In genomic region chr9:124312171-124313142, GRCm38 (mm10) we compare ENCODE assay signal across 8 mouse cellular contexts. TPM values are rescaled to one million over a fixed set of nuclear protein-coding genes. Genes with fewer than 3 reads are reported as not detected.
DNase-seq lines count a peak whose midpoint lies in the region; ATAC-seq and TF ChIP-seq lines count a peak whose summit lies in the region.

Gene 2010315B03Rik (minus strand): TSS chr9:124312696.

- peak; percentile 87 for TF ChIP-seq POLR2A in CH12.LX (IDR thresholded peaks at IDR 0.05; ENCODE audit: low read depth, low read length)

- DNase-seq in CH12.LX (ENCODE audit: extremely low read depth), result peak; percentile 90
- peak; percentile 72 for DNase-seq in c-Kit-positive CD71-positive TER-119-negative erythroid progenitor cells, embryonic 14.5 days (ENCODE audit: low read depth)
- DNase-seq in forebrain, embryonic 11.5 days (ENCODE audit: low spot score), result peak; percentile 83
- DNase-seq in kidney, postnatal 36 days, result peak; percentile 90 to 95
- DNase-seq in telencephalon, adult 2 months (ENCODE audit: low read depth, low spot score), result peak; percentile 94

- TF ChIP-seq RAD21 in CH12.LX (IDR thresholded peaks at IDR 0.05; ENCODE audit: low read depth, low read length), result no peak

- in situ Hi-C loops in CH12.LX (cut with MboI; ENCODE audit: low pct_ligation_motif_present, low pct_unique_long_range_greater_than_20kb, low sequenced_read_pairs), result no loop called here

- dilution Hi-C loops in CH12.LX (cut with MboI; ENCODE audit: extremely low pct_ligation_motif_present, extremely low pct_unique_long_range_greater_than_20kb, low sequenced_read_pairs), result no loop called here

- H3K36me3 ChIP-seq in CH12.LX (replicated peaks in 1 of 2; ENCODE audit: control insufficient read depth in 1 of 2, insufficient read depth in 1 of 2, low read length in 1 of 2), result peaks cover 0 to 9% of the 10 kb centered on the region in 2 experiments
- H3K36me3 ChIP-seq in forebrain, embryonic 11.5 days (ENCODE audit: control insufficient read depth, insufficient read depth, low read length), result no peaks in the 10 kb centered on the region
- peaks cover 3% of the 10 kb centered on the region; the same call in 1 of the 2 replicates for H3K36me3 ChIP-seq in heart, embryonic 16.5 days (ENCODE audit: control insufficient read depth, insufficient read depth)
- no peaks in the 10 kb centered on the region for H3K36me3 ChIP-seq in liver, embryonic 15.5 days (replicated peaks)
- no peaks in the 10 kb centered on the region for H3K36me3 ChIP-seq in neural tube, embryonic 12.5 days

- TF ChIP-seq CTCF in CH12.LX (conservative IDR thresholded peaks at IDR 0.05 in 1 of 2, IDR thresholded peaks at IDR 0.05 in 1 of 2; ENCODE audit: low read depth in 2 of 2, low read length in 2 of 2), result no peak

- peak within 1 kb of the TSS; percentile 83 to 93 (median 91) for H3K4me3 ChIP-seq in CH12.LX (replicated peaks in 1 of 3; ENCODE audit: low read depth in 2 of 3, low read length in 2 of 3, poor library complexity in 1 of 3)
- H3K4me3 ChIP-seq in forebrain, embryonic 11.5 days (ENCODE audit: low read depth, low read length), result peak within 1 kb of the TSS; percentile 63
- peak within 1 kb of the TSS; percentile 69 for H3K4me3 ChIP-seq in heart, embryonic 16.5 days (ENCODE audit: low read length)
- peak within 1 kb of the TSS; percentile 68 for H3K4me3 ChIP-seq in liver, embryonic 15.5 days (replicated peaks)
- H3K4me3 ChIP-seq in neural tube, embryonic 12.5 days, result peak within 1 kb of the TSS; percentile 61

- no peaks in the 10 kb centered on the region for H3K27me3 ChIP-seq in CH12.LX (replicated peaks)
- no peaks in the 10 kb centered on the region for H3K27me3 ChIP-seq in forebrain, embryonic 11.5 days (ENCODE audit: control insufficient read depth, insufficient read depth, low read length)
- no peaks in the 10 kb centered on the region for H3K27me3 ChIP-seq in heart, embryonic 16.5 days (ENCODE audit: control insufficient read depth, insufficient read depth, low read length)
- H3K27me3 ChIP-seq in liver, embryonic 15.5 days, result no peaks in the 10 kb centered on the region
- no peaks in the 10 kb centered on the region for H3K27me3 ChIP-seq in neural tube, embryonic 12.5 days (replicated peaks)

- peak within 1 kb of the TSS; percentile 86 for H3K9ac ChIP-seq in CH12.LX (ENCODE audit: insufficient read depth, low read depth)
- peak within 1 kb of the TSS; percentile 79 for H3K9ac ChIP-seq in forebrain, embryonic 11.5 days (ENCODE audit: low read length)
- H3K9ac ChIP-seq in heart, embryonic 16.5 days (ENCODE audit: low read length), result peak within 1 kb of the TSS; percentile 84
- H3K9ac ChIP-seq in liver, embryonic 15.5 days, result peak within 1 kb of the TSS; percentile 65
- H3K9ac ChIP-seq in neural tube, embryonic 12.5 days, result peak within 1 kb of the TSS; percentile 72

- H3K79me2 ChIP-seq in CH12.LX (replicated peaks; ENCODE audit: control insufficient read depth, extremely low read depth, insufficient read depth, poor library complexity, severe bottlenecking), result peaks cover 6% of the 10 kb centered on the region; the same call in 1 of the 2 replicates

- H3K4me2 ChIP-seq in CH12.LX (ENCODE audit: insufficient read depth, low read depth, poor library complexity, severe bottlenecking), result peak within 1 kb of the TSS; percentile 96
- peak within 1 kb of the TSS; percentile 63 for H3K4me2 ChIP-seq in forebrain, embryonic 11.5 days (ENCODE audit: low read depth, low read length, severe bottlenecking)
- H3K4me2 ChIP-seq in heart, embryonic 16.5 days (ENCODE audit: low read depth, low read length), result peak within 1 kb of the TSS; percentile 66
- peak within 1 kb of the TSS; percentile 68 for H3K4me2 ChIP-seq in liver, embryonic 15.5 days
- H3K4me2 ChIP-seq in neural tube, embryonic 12.5 days (replicated peaks), result peak within 1 kb of the TSS; percentile 60

- ATAC-seq in forebrain, embryonic 11.5 days (replicated peaks; ENCODE audit: low FRiP score), result peak; percentile 99
- ATAC-seq in heart, embryonic 16.5 days (replicated peaks; ENCODE audit: extremely low read depth, insufficient read depth, low FRiP score), result peak; percentile 98
- ATAC-seq in liver, embryonic 15.5 days (ENCODE audit: insufficient read depth), result peak; percentile 98
- ATAC-seq in neural tube, embryonic 12.5 days (ENCODE audit: low FRiP score, low read depth), result peak; percentile 98

- peaks cover 0 to 19% of the 10 kb centered on the region in 2 experiments; a peak in 2 of 4 replicates for H3K4me1 ChIP-seq in CH12.LX (ENCODE audit: control insufficient read depth in 1 of 2, insufficient read depth in 2 of 2)
- H3K4me1 ChIP-seq in forebrain, embryonic 11.5 days (replicated peaks; ENCODE audit: control insufficient read depth, insufficient read depth, low read length), result no peaks in the 10 kb centered on the region
- peaks cover 6% of the 10 kb centered on the region for H3K4me1 ChIP-seq in heart, embryonic 16.5 days (ENCODE audit: control insufficient read depth, insufficient read depth, low read length)
- peaks cover 3% of the 10 kb centered on the region; the same call in 1 of the 2 replicates for H3K4me1 ChIP-seq in liver, embryonic 15.5 days (replicated peaks)
- H3K4me1 ChIP-seq in neural tube, embryonic 12.5 days, result peaks cover 6% of the 10 kb centered on the region; the same call in 1 of the 2 replicates

- no peak for TF ChIP-seq EP300 in CH12.LX (IDR thresholded peaks at IDR 0.05; ENCODE audit: low read length)

- no peaks in the 10 kb centered on the region for H3K9me3 ChIP-seq in CH12.LX (replicated peaks; ENCODE audit: low read length)
- H3K9me3 ChIP-seq in forebrain, embryonic 11.5 days (ENCODE audit: control insufficient read depth, low read length), result no peaks in the 10 kb centered on the region
- H3K9me3 ChIP-seq in heart, embryonic 16.5 days (replicated peaks; ENCODE audit: control insufficient read depth, low read length), result no peaks in the 10 kb centered on the region
- H3K9me3 ChIP-seq in liver, embryonic 15.5 days (replicated peaks), result no peaks in the 10 kb centered on the region
- 0 out of 2 replicates have a peak, but pooled peaks cover 3% of the 10 kb centered on the region for H3K9me3 ChIP-seq in neural tube, embryonic 12.5 days

- peak within 1 kb of the TSS; percentile 95 for H3K27ac ChIP-seq in CH12.LX (ENCODE audit: insufficient read depth, low read depth)
- H3K27ac ChIP-seq in forebrain, embryonic 11.5 days (ENCODE audit: low read depth, low read length), result peak within 1 kb of the TSS; percentile 68; the same call in 1 of the 2 replicates
- peak within 1 kb of the TSS; percentile 94 for H3K27ac ChIP-seq in heart, embryonic 16.5 days (ENCODE audit: low read length)
- peak within 1 kb of the TSS; percentile 87 for H3K27ac ChIP-seq in liver, embryonic 15.5 days (replicated peaks)
- peak within 1 kb of the TSS; percentile 46 for H3K27ac ChIP-seq in neural tube, embryonic 12.5 days

- WGBS in forebrain, embryonic 11.5 days, result 4% methylated on average over 21 of the region's 22 CpGs
- under 1% methylated on average over 21 of the region's 22 CpGs for WGBS in heart, embryonic 16.5 days
- 0% methylated on average over 21 of the region's 22 CpGs for WGBS in liver, embryonic 15.5 days (ENCODE audit: insufficient replicate concordance)
- WGBS in neural tube, embryonic 12.5 days, result 3% methylated on average over 21 of the region's 22 CpGs

TF ChIP-seq in CH12.LX, 34 proteins besides CTCF, POLR2A, EP300 and RAD21:
- TF ChIP-seq ELF1 (IDR thresholded peaks at IDR 0.05; ENCODE audit: low read depth, low read length), result peak; percentile 83
- TF ChIP-seq TBP (conservative IDR thresholded peaks at IDR 0.05; ENCODE audit: low read depth, low read length), result peak; percentile 75; the same call in 1 of the 2 replicates
- peak; percentile 56; the same call in 1 of the 2 replicates for TF ChIP-seq POLR2AphosphoS2 (IDR thresholded peaks at IDR 0.05; ENCODE audit: low read depth, low read length)
- TF ChIP-seq MAZ (IDR thresholded peaks at IDR 0.05; ENCODE audit: low read depth, low read length), result peak; percentile 44; the same call in 1 of the 2 replicates
- 0 out of 2 replicates have a peak, but pooled peaks have one; percentile 65 for TF ChIP-seq MXI1 (IDR thresholded peaks at IDR 0.05; ENCODE audit: low read depth, low read length)
- no peak for TF ChIP-seq GABPA (IDR thresholded peaks at IDR 0.05; ENCODE audit: insufficient replicate concordance, low read depth, low read length)
- TF ChIP-seq UBTF (IDR thresholded peaks at IDR 0.05; ENCODE audit: low read depth, low read length), result 0 out of 2 replicates have a peak, but pooled peaks have one; percentile 31
- peak; percentile 91 for TF ChIP-seq SIN3A (IDR thresholded peaks at IDR 0.05; ENCODE audit: low read length)
- TF ChIP-seq HCFC1 (IDR thresholded peaks at IDR 0.05; ENCODE audit: low read depth, low read length), result peak; percentile 72
- TF ChIP-seq ZMIZ1 (IDR thresholded peaks at IDR 0.05; ENCODE audit: low read depth, low read length), result peak; percentile 86; the same call in 1 of the 2 replicates
- TF ChIP-seq ETS1 (conservative IDR thresholded peaks at IDR 0.05; ENCODE audit: low read depth, low read length), result no peak
- TF ChIP-seq MAX (IDR thresholded peaks at IDR 0.05; ENCODE audit: low read length), result 0 out of 2 replicates have a peak, but pooled peaks have one; percentile 39
- TF ChIP-seq BHLHE40 (IDR thresholded peaks at IDR 0.05; ENCODE audit: low read depth, low read length), result no peak
- 0 out of 2 replicates have a peak, but pooled peaks have one; percentile 37 for TF ChIP-seq MEF2A (IDR thresholded peaks at IDR 0.05; ENCODE audit: borderline replicate concordance, low read depth, low read length)
- TF ChIP-seq NELFE (IDR thresholded peaks at IDR 0.05; ENCODE audit: low read depth, low read length), result peak; percentile 84
- peak; percentile 69 for TF ChIP-seq CHD2 (IDR thresholded peaks at IDR 0.05; ENCODE audit: low read length)
- TF ChIP-seq E2F4 (IDR thresholded peaks at IDR 0.05; ENCODE audit: insufficient replicate concordance, low read depth, low read length), result 0 out of 2 replicates have a peak, but pooled peaks have one; percentile 17
- peak; percentile 62; the same call in 1 of the 2 replicates for TF ChIP-seq TCF12 (IDR thresholded peaks at IDR 0.05; ENCODE audit: low read depth, low read length)
- TF ChIP-seq CHD1 (IDR thresholded peaks at IDR 0.05; ENCODE audit: low read depth, low read length), result no peak
- no peak for TF ChIP-seq MAFK (IDR thresholded peaks at IDR 0.05; ENCODE audit: insufficient replicate concordance, low read length)
TF ChIP-seq in CH12.LX: peak in this region for 15.

RNA-seq across cellular contexts. Expression of gene 2010315B03Rik, which starts in this region (rescaled TPM):
- total RNA-seq in CH12.LX (2012; rRNA removed) (5.4 and 6.1 TPM in 2 replicates), CH12.LX (2014; rRNA removed) (10.1 and 13.5 TPM in 2 replicates)
- polyA plus RNA-seq in CH12.LX (2012; ENCODE audit: insufficient read length, low read depth), result 3.7 and 4.6 TPM in 2 replicates
- polyA plus RNA-seq in forebrain, embryonic 11.5 days (2014; fragmentation: Nextera tagmentation; extraction: Ambion mirVana), result 6.9 and 9.4 TPM in 2 replicates
- polyA plus RNA-seq in heart, embryonic 16.5 days (2015; fragmentation: Nextera tagmentation; extraction: Ambion mirVana), result 9.7 and 10.5 TPM in 2 replicates
- 3.8 TPM in 2 replicates for polyA plus RNA-seq in liver, embryonic 15.5 days (2015; fragmentation: Nextera tagmentation; extraction: Ambion mirVana)
- 7.1 and 8.8 TPM in 2 replicates for polyA plus RNA-seq in neural tube, embryonic 12.5 days (2016; fragmentation: Nextera tagmentation; extraction: Ambion mirVana)

Comparison
In these comparisons a context has a peak if more than half of its experiments do, and no peak if none do; other contexts are left out.
1. Peak in every context shown above with its lines: DNase-seq, ATAC-seq, H3K4me3 ChIP-seq and H3K27ac ChIP-seq.